Mouse (Mus musculus): Measurements from ENCODE around the gene Catsper1.

GRCm38 (mm10) chr19:5374177-5374576, 38.6 kb downstream of the Catsper1 start:
- TF ChIP-seq POLR2A (IDR thresholded peaks at IDR 0.05; ENCODE audit: borderline replicate concordance, low read depth, low read length): no peak
- TF ChIP-seq CTCF (IDR thresholded peaks at IDR 0.05; ENCODE audit: low read depth, low read length): no peak
